Mouse (Mus musculus) hindbrain, postnatal 0 days (tissue): ENCODE measurements around the gene Pdzrn4. TPM values are rescaled to one million over a fixed set of nuclear protein-coding genes. Genes with fewer than 3 reads are reported as not detected.

ENCODE experiments used
- ATAC-seq: fragments of 200-750 bp; cut with Nextera tagmentation; 2 replicates; pipeline ENCODE4 v1.8.0; 2017; ENCODE audit warnings: mild to moderate bottlenecking, moderate TSS enrichment, moderate library complexity
- DNase-seq: peaks from one replicate; pipeline ENCODE4 v3.0.0-alpha.2; 2015; ENCODE audit warnings: low spot score
- H3K27ac ChIP-seq: fragments of 300-500 bp; sonication (generic); 2 replicates; pipeline ENCODE4 v1.5.1; 2014; ENCODE audit warnings: mild to moderate bottlenecking
- H3K27me3 ChIP-seq: fragments of 300-500 bp; sonication (generic); 2 replicates; pipeline ENCODE4 v1.6.1; 2014; ENCODE audit warnings: low read length, mixed read lengths; ENCODE audit not compliant: insufficient read depth
- H3K36me3 ChIP-seq: fragments of 300-500 bp; sonication (generic); 2 replicates; pipeline ENCODE4 v1.6.1; 2014; ENCODE audit warnings: low read length, mixed read lengths; ENCODE audit not compliant: insufficient read depth
- H3K4me1 ChIP-seq: fragments of 300-500 bp; sonication (generic); 2 replicates; pipeline ENCODE4 v1.6.1; 2014; ENCODE audit warnings: antibody characterized with exemption, low read length, mixed read lengths; ENCODE audit not compliant: insufficient read depth
- H3K4me2 ChIP-seq: fragments of 300-500 bp; sonication (generic); 2 replicates; pipeline ENCODE4 v1.6.1; 2014; ENCODE audit warnings: low read depth, mild to moderate bottlenecking, low read length, moderate library complexity, mixed read lengths
- H3K4me3 ChIP-seq: fragments of 300-500 bp; sonication (generic); 2 replicates; pipeline ENCODE4 v1.5.1; 2014; ENCODE audit warnings: low read length
- H3K9ac ChIP-seq: fragments of 300-500 bp; sonication (generic); replicated peaks from 2 replicates; pipeline ENCODE4 v1.6.1; 2014; ENCODE audit warnings: mild to moderate bottlenecking, low read length, moderate library complexity, mixed read lengths
- H3K9me3 ChIP-seq: fragments of 300-500 bp; sonication (generic); 2 replicates; pipeline ENCODE4 v1.6.1; 2016; ENCODE audit warnings: low read length, mixed read lengths
- CTCF ChIP-seq: IDR thresholded peaks from 2 replicates; pipeline ENCODE4 v1.5.1; 2016; ENCODE audit warnings: antibody characterized with exemption, control low read depth, low read depth
- WGBS: fragments of 180-500 bp; shearing (Covaris S2); extraction: QIAGEN DNeasy Blood & Tissue Kit; methylation state at CpG from one replicate; pipeline ENCODE4 v1.1.7; 2014; 5-methylcytosine and 5-hydroxymethylcytosine counted together
- polyA plus RNA-seq: library from polyadenylated mRNA; unstranded; fragments of >200 nt; fragmentation: Nextera tagmentation; extraction: Ambion mirVana; gene quantifications from 2 replicates; pipeline ENCODE4 v1.2.1, GENCODE M21; 2015
- total RNA-seq: library from RNA; depleted of rRNA; stranded (reverse); fragments of >200 nt; gene quantifications from 2 replicates; pipeline ENCODE4 v1.2.3, GENCODE M21; 2014

The Pdzrn4 gene
- total and polyA plus RNA-seq, 2 experiments from 2014 or later: 17.1 to 17.8 TPM

- Histone ChIP-seq H3K4me2 (no peak overlapping the region), H3K4me3 (no peak overlapping the region), H3K27ac (no peak overlapping the region), H3K36me3 (no peaks in the 10 kb centered on the region), H3K9me3 (no peaks in the 10 kb centered on the region), H3K27me3 (peaks cover 6% of the 10 kb centered on the region; the same call in 1 of the 2 replicates), H3K4me1 (no peaks in the 10 kb centered on the region), H3K9ac (no peak overlapping the region)
- TF ChIP-seq CTCF: no peak
- ATAC-seq (no peak), DNase-seq (no peak)
- WGBS: 57% methylated on average over 2 of the region's 2 CpGs
Measured at GRCm38 (mm10) chr15:92398747-92399146, 2.1 kb downstream of the Pdzrn4 start.

- DNase-seq (no peak), ATAC-seq (no peak)
- H3K27me3 ChIP-seq: peaks cover 6% of the 10 kb centered on the region; the same call in 1 of the 2 replicates
- H3K27ac ChIP-seq: no peak overlapping the region
- WGBS: 74% methylated on average over 5 of the region's 5 CpGs
- TF ChIP-seq CTCF: no peak
- no peak overlapping the region for H3K9ac ChIP-seq
- H3K4me1 ChIP-seq: no peaks in the 10 kb centered on the region
- no peak overlapping the region for H3K4me3 ChIP-seq
- no peaks in the 10 kb centered on the region for H3K9me3 ChIP-seq
- H3K36me3 ChIP-seq: no peaks in the 10 kb centered on the region
- no peak overlapping the region for H3K4me2 ChIP-seq
Measured at GRCm38 (mm10) chr15:92399278-92399677, 2.6 kb downstream of the Pdzrn4 start.

- ATAC-seq: no peak
- Histone ChIP-seq H3K4me3 (no peak overlapping the region), H3K27me3 (peaks cover 6% of the 10 kb centered on the region; the same call in 1 of the 2 replicates), H3K27ac (no peak overlapping the region), H3K36me3 (no peaks in the 10 kb centered on the region), H3K9ac (no peak overlapping the region), H3K9me3 (no peaks in the 10 kb centered on the region), H3K4me1 (no peaks in the 10 kb centered on the region), H3K4me2 (no peak overlapping the region)
- DNase-seq: peak; percentile 52
- TF ChIP-seq CTCF: no peak
- WGBS: 38% methylated on average over 6 of the region's 6 CpGs
Measured at GRCm38 (mm10) chr15:92401554-92401953, 4.9 kb downstream of the Pdzrn4 start.

GRCm38 (mm10) chr15:92415323-92415722 lies 18.6 kb downstream of the Pdzrn4 start:
- no peak for TF ChIP-seq CTCF
- DNase-seq (no peak), ATAC-seq (no peak)
- no peaks in the 10 kb centered on the region for H3K36me3 ChIP-seq
- no peak overlapping the region for H3K4me3 ChIP-seq
- no peak overlapping the region for H3K9ac ChIP-seq
- no peak overlapping the region for H3K27ac ChIP-seq
- no peak overlapping the region for H3K4me2 ChIP-seq
- WGBS: 15% methylated on average over 4 of the region's 4 CpGs
- no peaks in the 10 kb centered on the region for H3K4me1 ChIP-seq
- H3K27me3 ChIP-seq: no peaks in the 10 kb centered on the region
- no peaks in the 10 kb centered on the region for H3K9me3 ChIP-seq

DNA sequence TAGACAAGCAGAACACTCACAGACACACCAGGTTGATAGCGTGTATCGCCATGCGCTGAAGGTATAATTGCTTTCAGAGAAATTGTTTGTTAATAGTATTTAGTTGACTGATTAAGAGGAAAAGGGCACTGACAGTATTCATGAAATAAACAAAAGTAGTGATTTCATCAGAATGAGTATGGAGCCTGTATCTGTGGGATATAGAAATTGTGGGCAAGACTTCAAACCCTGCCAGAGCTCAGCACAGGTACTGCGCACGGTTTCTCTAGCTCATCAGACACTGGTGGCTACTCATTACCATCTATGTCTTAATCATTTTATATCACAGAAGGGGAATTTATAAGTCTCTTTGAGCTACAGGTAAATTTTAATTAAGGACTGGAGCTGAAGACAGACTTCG lies 19.5 kb downstream of the Pdzrn4 start:
- no peaks in the 10 kb centered on the region for H3K9me3 ChIP-seq
- WGBS: 76% methylated on average over 6 of the region's 6 CpGs
- no peak for TF ChIP-seq CTCF
- H3K27ac ChIP-seq: no peak overlapping the region
- H3K4me2 ChIP-seq: no peak overlapping the region
- ATAC-seq (no peak), DNase-seq (no peak)
- no peaks in the 10 kb centered on the region for H3K27me3 ChIP-seq
- H3K4me3 ChIP-seq: no peak overlapping the region
- no peaks in the 10 kb centered on the region for H3K36me3 ChIP-seq
- H3K9ac ChIP-seq: no peak overlapping the region
- H3K4me1 ChIP-seq: no peaks in the 10 kb centered on the region

DNA sequence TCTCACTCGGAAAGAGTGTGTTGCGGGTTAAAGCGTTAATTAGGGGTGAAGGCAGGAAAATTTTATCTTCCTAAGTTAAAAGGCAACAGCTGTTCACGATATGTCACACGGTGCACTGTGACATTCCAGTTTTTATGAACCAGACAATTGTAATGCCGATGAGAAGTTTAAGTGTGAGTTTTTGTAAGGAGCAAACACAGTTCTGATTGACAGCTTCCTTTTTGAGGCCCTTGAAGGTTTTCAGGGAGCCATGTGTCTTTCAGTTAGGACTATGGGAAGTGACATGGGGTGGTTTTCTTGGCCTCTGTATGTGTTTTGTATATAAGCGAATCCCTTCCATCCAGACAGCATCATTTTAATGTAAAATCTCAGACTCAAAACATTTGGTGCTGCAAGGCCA lies 20.0 kb downstream of the Pdzrn4 start:
- H3K36me3 ChIP-seq: no peaks in the 10 kb centered on the region
- no peak overlapping the region for H3K4me2 ChIP-seq
- H3K27ac ChIP-seq: no peak overlapping the region
- H3K27me3 ChIP-seq: no peaks in the 10 kb centered on the region
- no peaks in the 10 kb centered on the region for H3K4me1 ChIP-seq
- no peak overlapping the region for H3K9ac ChIP-seq
- WGBS: 39% methylated on average over 7 of the region's 7 CpGs
- ATAC-seq (no peak), DNase-seq (no peak)
- H3K4me3 ChIP-seq: no peak overlapping the region
- no peaks in the 10 kb centered on the region for H3K9me3 ChIP-seq
- no peak for TF ChIP-seq CTCF

DNA sequence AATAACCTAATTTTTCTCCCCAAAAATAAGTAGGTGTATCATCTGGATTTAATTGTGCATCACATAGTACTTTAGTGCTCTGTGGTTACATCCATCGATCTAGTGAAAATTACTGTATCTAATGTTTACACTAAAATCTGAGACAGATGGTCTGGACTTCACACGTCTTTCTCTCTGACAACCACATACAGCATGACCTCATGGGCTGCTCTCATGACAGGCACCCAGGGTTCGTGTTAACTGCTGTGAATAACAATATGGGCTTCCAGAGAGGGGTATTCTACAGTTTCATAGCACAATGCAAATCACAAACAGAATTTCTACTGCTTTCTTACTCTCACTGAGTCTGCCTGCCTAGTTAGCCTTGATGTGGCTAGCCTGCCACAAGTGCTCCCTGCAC lies 20.4 kb downstream of the Pdzrn4 start:
- no peaks in the 10 kb centered on the region for H3K9me3 ChIP-seq
- WGBS: 37% methylated on average over 3 of the region's 3 CpGs
- no peak overlapping the region for H3K4me3 ChIP-seq
- H3K4me1 ChIP-seq: no peaks in the 10 kb centered on the region
- no peak for TF ChIP-seq CTCF
- no peaks in the 10 kb centered on the region for H3K36me3 ChIP-seq
- no peak overlapping the region for H3K27ac ChIP-seq
- H3K9ac ChIP-seq: no peak overlapping the region
- ATAC-seq: no peak
- no peaks in the 10 kb centered on the region for H3K27me3 ChIP-seq
- DNase-seq: no peak
- H3K4me2 ChIP-seq: no peak overlapping the region
